Mouse (Mus musculus) hindbrain, embryonic 14.5 days (tissue): ENCODE data around the gene Tspan33. TPM values are rescaled to one million over a fixed set of nuclear protein-coding genes. Genes with fewer than 3 reads are reported as not detected.
A peak's percentile ranks its signal among the peaks of the same experiment; 100 is the strongest.
"Not testable (repeated sequence)": the region's sequence is repeated elsewhere in the genome, so short reads cannot be mapped to it uniquely, and the experiment has no call there.

Experiments used
- ATAC-seq: fragments of 200-750 bp; cut with Nextera tagmentation; 2 replicates; pipeline ENCODE4 v1.8.0; 2017; ENCODE audit warnings: moderate number of reproducible peaks, mild to moderate bottlenecking, moderate TSS enrichment, moderate library complexity; ENCODE audit not compliant: low FRiP score
- DNase-seq: peaks from one replicate; pipeline ENCODE4 v3.0.0-alpha.2; 2015; ENCODE audit warnings: low spot score
- H3K27ac ChIP-seq: fragments of 300-500 bp; sonication (generic); 2 replicates; pipeline ENCODE4 v1.5.1; 2014; ENCODE audit warnings: mild to moderate bottlenecking, moderate library complexity
- H3K27me3 ChIP-seq: fragments of 300-500 bp; sonication (generic); 2 replicates; pipeline ENCODE4 v1.6.1; 2014; ENCODE audit warnings: mild to moderate bottlenecking, low read length, mixed read lengths; ENCODE audit not compliant: control insufficient read depth, insufficient read depth
- H3K36me3 ChIP-seq: fragments of 300-500 bp; sonication (generic); replicated peaks from 2 replicates; pipeline ENCODE4 v1.6.1; 2014; ENCODE audit not compliant: control insufficient read depth, insufficient read depth
- H3K4me1 ChIP-seq: fragments of 300-500 bp; sonication (generic); replicated peaks from 2 replicates; pipeline ENCODE4 v1.6.1; 2014; ENCODE audit warnings: antibody characterized with exemption, low read length, mixed read lengths; ENCODE audit not compliant: control insufficient read depth, insufficient read depth
- H3K4me2 ChIP-seq: fragments of 300-500 bp; sonication (generic); replicated peaks from 2 replicates; pipeline ENCODE4 v1.6.1; 2014; ENCODE audit warnings: mild to moderate bottlenecking, moderate library complexity
- H3K4me3 ChIP-seq: fragments of 300-500 bp; sonication (generic); replicated peaks from 2 replicates; pipeline ENCODE4 v1.5.1; 2014; ENCODE audit warnings: mild to moderate bottlenecking, low read length
- H3K9ac ChIP-seq: fragments of 300-500 bp; sonication (generic); 2 replicates; pipeline ENCODE4 v1.6.1; 2014
- H3K9me3 ChIP-seq: fragments of 300-500 bp; sonication (generic); 2 replicates; pipeline ENCODE4 v1.6.1; 2016; ENCODE audit warnings: low read length; ENCODE audit not compliant: control insufficient read depth
- WGBS: fragments of 180-500 bp; shearing (Covaris S2); extraction: QIAGEN DNeasy Blood & Tissue Kit; methylation state at CpG from one replicate; pipeline ENCODE4 v1.1.7; 2014; 5-methylcytosine and 5-hydroxymethylcytosine counted together
- polyA plus RNA-seq: library from polyadenylated mRNA; unstranded; fragments of >200 nt; fragmentation: Nextera tagmentation; extraction: Ambion mirVana; gene quantifications from 2 replicates; pipeline ENCODE4 v1.2.1, GENCODE M21; 2014

Tspan33 gene
- polyA plus RNA-seq, 1 experiment from 2014 or later = 8.6 TPM

DNA sequence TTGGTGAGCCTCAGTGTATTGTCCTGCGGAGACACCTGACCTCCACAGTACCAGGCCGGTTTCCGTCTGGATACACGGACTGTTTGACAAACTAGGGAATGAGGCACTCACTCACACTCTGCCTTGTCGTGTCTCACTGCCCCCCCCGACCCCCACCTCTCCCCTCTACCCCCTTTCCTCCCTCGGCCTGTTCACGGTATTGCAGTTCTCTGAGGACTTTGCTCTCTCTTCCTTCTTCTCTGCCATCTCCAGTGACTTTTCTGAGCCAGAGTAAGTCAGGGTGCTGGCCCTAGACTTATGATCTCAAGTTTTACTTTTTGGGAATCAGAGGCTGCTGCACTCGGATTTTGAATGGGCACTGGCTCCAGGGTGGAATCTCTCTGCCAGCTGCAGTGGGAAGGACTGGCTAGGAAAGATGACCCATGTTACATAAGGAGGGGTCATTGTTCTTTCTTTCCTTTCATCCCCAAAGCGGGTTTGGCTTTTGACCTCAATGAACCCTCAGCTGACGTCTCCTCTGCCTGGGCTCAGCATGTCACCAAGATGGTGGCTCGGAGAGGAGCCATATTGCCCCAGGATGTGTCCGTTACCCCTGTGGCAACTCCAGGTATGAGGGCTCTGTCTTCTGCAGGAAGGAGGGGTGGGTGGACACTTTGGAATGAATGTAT lies 65.1 kb downstream of the Tspan33 start:
- Histone ChIP-seq H3K4me3 (no peak overlapping the region), H3K27ac (no peak overlapping the region), H3K27me3 (no peaks in the 10 kb centered on the region), H3K4me1 (no peaks in the 10 kb centered on the region), H3K4me2 (no peak overlapping the region), H3K9ac (no peak overlapping the region), H3K9me3 (no peaks in the 10 kb centered on the region), H3K36me3 (peaks cover 13% of the 10 kb centered on the region)
- ATAC-seq (no peak), DNase-seq (no peak)
- WGBS = 86% methylated on average over 13 of the region's 13 CpGs

DNA sequence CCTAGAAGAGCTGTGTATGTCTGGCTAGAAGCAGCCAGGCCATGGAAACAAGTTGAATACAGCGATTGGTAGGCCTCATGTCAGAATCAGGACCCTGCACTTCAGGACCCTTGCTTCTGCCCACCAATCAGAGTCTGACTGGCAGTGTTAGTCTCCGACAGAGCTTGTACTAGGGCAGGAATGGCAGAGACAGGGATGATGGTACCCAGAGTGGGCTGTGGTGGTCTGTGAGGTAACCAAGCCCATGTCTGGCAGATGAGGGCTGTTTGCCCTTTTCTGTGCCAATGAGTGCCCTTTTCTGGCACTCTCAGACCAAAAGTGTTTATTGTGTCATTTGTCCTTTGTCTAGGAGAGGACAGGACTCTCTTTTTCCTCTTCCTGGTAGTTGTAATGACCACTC lies 66.4 kb downstream of the Tspan33 start:
- 97% methylated on average over 2 of the region's 2 CpGs for WGBS
- not testable (repeated sequence) for ATAC-seq

DNA sequence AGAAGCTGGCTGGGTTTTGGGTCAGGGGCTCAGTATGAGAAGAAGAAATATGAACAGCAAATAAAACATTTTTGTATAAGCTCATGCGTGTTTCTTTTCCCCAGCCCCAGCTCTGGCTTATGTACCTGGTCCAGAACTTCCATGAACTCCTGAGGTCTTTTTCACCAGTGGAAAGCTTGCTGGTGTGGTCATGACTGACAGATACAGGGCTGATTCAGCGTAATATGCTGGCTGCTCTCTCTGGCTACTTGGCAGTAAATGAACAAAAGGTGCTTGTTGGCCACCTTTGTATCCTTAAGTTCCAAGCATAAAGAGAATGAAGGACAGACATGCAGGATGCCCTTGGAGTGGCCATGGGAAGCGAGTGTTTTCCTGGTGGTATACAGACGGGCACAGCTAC lies 67.3 kb downstream of the Tspan33 start:
- ATAC-seq = no peak
- no peaks in the 10 kb centered on the region for H3K4me1 ChIP-seq
- DNase-seq = no peak
- WGBS = 90% methylated on average over 4 of the region's 4 CpGs
- H3K27me3 ChIP-seq = no peaks in the 10 kb centered on the region
- no peaks in the 10 kb centered on the region for H3K9me3 ChIP-seq
- no peak overlapping the region for H3K27ac ChIP-seq
- H3K4me2 ChIP-seq = no peak overlapping the region
- H3K4me3 ChIP-seq = no peak overlapping the region
- H3K36me3 ChIP-seq = peaks cover 7% of the 10 kb centered on the region
- no peak overlapping the region for H3K9ac ChIP-seq

More for the DNA sequence above, 66.4 kb downstream of the Tspan33 start:
- not testable (repeated sequence) for H3K9ac ChIP-seq, H3K27me3 ChIP-seq, H3K9me3 ChIP-seq, H3K27ac ChIP-seq, H3K4me2 ChIP-seq, H3K4me3 ChIP-seq, H3K4me1 ChIP-seq, DNase-seq
- peaks cover 13% of the 10 kb centered on the region for H3K36me3 ChIP-seq

DNA sequence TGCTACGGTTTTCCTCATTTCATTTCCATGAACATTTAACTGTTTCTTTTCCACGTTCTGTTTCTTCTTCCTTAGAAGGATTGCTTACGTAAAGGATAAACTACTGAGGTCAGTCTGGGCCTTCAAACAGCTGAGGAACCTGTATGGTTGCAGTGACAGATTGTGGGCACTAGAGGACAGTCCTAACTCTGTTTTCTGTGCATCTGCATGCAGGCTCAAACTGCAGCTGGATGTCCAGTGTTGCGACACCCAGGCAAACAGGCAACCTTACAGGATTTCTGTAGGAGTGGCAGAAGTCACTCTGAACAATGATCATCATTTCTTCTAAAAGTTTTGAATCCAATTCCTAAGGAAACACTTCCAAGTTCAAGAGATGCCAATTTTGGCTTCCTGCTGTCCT lies 68.5 kb downstream of the Tspan33 start:
- H3K27me3 ChIP-seq = no peaks in the 10 kb centered on the region
- H3K36me3 ChIP-seq = no peaks in the 10 kb centered on the region; the same call in 1 of the 2 replicates
- WGBS = 72% methylated on average over 4 of the region's 4 CpGs
- ATAC-seq = no peak
- no peak overlapping the region for H3K27ac ChIP-seq
- peak; percentile 40 for DNase-seq
- no peak overlapping the region for H3K4me3 ChIP-seq
- H3K4me2 ChIP-seq = no peak overlapping the region
- H3K4me1 ChIP-seq = no peaks in the 10 kb centered on the region
- H3K9me3 ChIP-seq = no peaks in the 10 kb centered on the region
- H3K9ac ChIP-seq = no peak overlapping the region

DNA sequence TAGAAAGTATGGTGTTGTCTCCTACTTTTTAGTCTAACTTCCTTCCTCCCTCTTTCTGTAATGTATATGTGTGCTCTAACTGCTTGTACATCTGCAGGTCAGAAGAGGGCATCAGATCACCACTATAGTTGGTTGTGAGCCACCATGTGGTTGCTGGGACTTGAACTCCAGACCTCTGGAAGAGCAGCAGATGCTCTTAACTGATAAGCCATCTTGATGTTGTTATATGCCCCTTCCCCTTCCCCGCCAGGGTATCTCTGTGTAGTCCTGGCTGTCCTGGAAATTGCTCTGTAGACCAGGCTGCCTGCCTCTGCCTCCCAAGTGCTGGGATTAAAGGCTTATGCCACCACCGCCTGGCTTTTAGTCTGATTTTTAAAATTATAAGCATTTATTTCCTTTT lies 72.9 kb downstream of the Tspan33 start:
- 89% methylated on average over 2 of the region's 2 CpGs for WGBS
- no peak overlapping the region for H3K4me2 ChIP-seq
- no peak for DNase-seq
- no peak overlapping the region for H3K9ac ChIP-seq
- no peaks in the 10 kb centered on the region for H3K27me3 ChIP-seq
- H3K27ac ChIP-seq = no peak overlapping the region
- no peak for ATAC-seq
- H3K4me1 ChIP-seq = peaks cover 20% of the 10 kb centered on the region
- H3K4me3 ChIP-seq = no peak overlapping the region
- H3K9me3 ChIP-seq = no peaks in the 10 kb centered on the region
- H3K36me3 ChIP-seq = no peaks in the 10 kb centered on the region

Other genes starting within 250 kb of the Tspan33 start
- gene Atp6v1f, start 226.5 kb upstream of the Tspan33 start, polyA plus RNA-seq = 319 and 346 TPM in 2 replicates
- gene Atp6v1fnb, start 222.8 kb upstream of the Tspan33 start, polyA plus RNA-seq = 0.70 TPM in 1 of 2 replicates, not detected in the other
- gene Kcp, start 186.3 kb upstream of the Tspan33 start, polyA plus RNA-seq = 16.3 and 19.9 TPM in 2 replicates
- 1.5 and 1.7 TPM in 2 replicates for gene Irf5, start 167.6 kb upstream of the Tspan33 start, polyA plus RNA-seq
- 85.4 and 93.7 TPM in 2 replicates for gene Tnpo3, start 84.3 kb upstream of the Tspan33 start, polyA plus RNA-seq
- 13.9 and 15.6 TPM in 2 replicates for gene Smo, start 41.3 kb downstream of the Tspan33 start, polyA plus RNA-seq
- gene Ahcyl2, start 73.8 kb downstream of the Tspan33 start, polyA plus RNA-seq = 24.2 and 27.1 TPM in 2 replicates
- 6.1 and 7.3 TPM in 2 replicates for gene Strip2, start 222.8 kb downstream of the Tspan33 start, polyA plus RNA-seq